Mouse (Mus musculus): ENCODE results near the gene Slain2.

- TF ChIP-seq CTCF (IDR thresholded peaks at IDR 0.05) (no peak), POLR2A (IDR thresholded peaks at IDR 0.05; ENCODE audit: insufficient read depth, low read depth, low read length) (no peak), EP300 (IDR thresholded peaks at IDR 0.05; ENCODE audit: insufficient read depth, low read depth, low read length) (no peak)
Measured at GRCm38 (mm10) chr5:72883706-72884105, 30.4 kb upstream of the Slain2 start.
